Mouse (Mus musculus): ENCODE results near the gene Rbms3.

DNA sequence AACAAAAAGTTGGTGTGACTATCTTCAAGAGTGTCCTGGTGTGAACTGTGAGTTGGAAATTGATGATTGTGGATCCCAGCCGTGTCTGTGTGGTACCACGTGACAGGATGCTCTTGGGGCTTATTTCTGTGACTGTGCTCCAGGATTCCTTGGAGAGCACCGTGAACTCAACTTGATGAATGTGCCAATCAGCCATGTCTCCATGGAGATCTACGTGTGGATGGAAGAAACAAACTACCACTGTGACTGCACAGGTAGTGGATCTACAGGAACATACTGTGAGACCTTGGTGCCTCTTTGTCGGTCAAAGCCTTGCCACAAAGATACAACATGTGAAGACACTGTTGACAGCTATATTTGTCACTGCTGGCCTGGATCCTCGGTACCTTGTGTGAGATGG, 570.6 kb downstream of the Rbms3 start:
- TF ChIP-seq TCF12 (IDR thresholded peaks at IDR 0.05; ENCODE audit: low read depth, low read length) (no peak), ZC3H11A (IDR thresholded peaks at IDR 0.05; ENCODE audit: low read depth, low read length) (no peak), POLR2A (IDR thresholded peaks at IDR 0.05; ENCODE audit: low read depth, low read length) (no peak), MAFK (IDR thresholded peaks at IDR 0.05; ENCODE audit: insufficient replicate concordance, low read length) (no peak), CTCF (conservative IDR thresholded peaks at IDR 0.05 in 1 of 2, IDR thresholded peaks at IDR 0.05 in 1 of 2; ENCODE audit: low read depth in 2 of 2, low read length in 2 of 2) (no peak), E2F4 (IDR thresholded peaks at IDR 0.05; ENCODE audit: insufficient replicate concordance, low read depth, low read length) (no peak), EP300 (IDR thresholded peaks at IDR 0.05; ENCODE audit: low read length) (no peak), ETS1 (conservative IDR thresholded peaks at IDR 0.05; ENCODE audit: low read depth, low read length) (no peak)
